Mouse (Mus musculus): ENCODE results near the gene Ksr2.

DNA sequence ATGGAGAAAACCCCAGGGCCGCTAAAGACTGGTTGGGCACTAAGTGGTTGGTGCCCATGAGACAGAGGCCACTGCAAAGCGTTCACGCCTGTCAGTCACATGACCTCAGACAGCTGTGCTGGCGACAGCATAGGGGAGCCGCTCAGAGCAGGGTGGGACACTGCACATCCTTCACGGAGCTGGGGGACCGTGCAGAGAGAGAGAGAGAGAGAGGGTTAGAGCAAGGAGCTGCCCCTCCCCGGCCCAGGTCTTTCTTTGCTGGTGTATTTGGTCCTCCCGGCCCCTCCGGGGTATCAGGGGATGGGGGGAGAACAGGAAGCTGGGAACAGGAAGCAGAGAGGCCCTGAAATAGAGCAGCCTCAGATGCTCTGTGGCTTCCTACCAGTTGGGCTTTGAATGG, 97.1 kb downstream of the Ksr2 start:
- TF ChIP-seq CTCF (IDR thresholded peaks at IDR 0.05; ENCODE audit: low read depth, low read length) (no peak), POLR2A (IDR thresholded peaks at IDR 0.05; ENCODE audit: extremely low read depth, insufficient read depth, low read length) (no peak)

All from liver, adult 2 months (tissue).